Mouse (Mus musculus) adrenal gland, postnatal 14 days (tissue): ENCODE data around the gene Odc1. TPM values are rescaled to one million over a fixed set of nuclear protein-coding genes. Genes with fewer than 3 reads are reported as not detected.
"Not testable (repeated sequence)": the region's sequence is repeated elsewhere in the genome, so short reads cannot be mapped to it uniquely, and the experiment has no call there.

Experiments
- DNase-seq: peaks from one replicate; pipeline ENCODE4 v3.0.0; 2021; ENCODE audit warnings: mixed read lengths
- long read RNA-seq, 2 experiments: library from polyadenylated mRNA; stranded (forward); transcript quantifications; one replicate each; pipeline ENCODE4 v2.0.0; 2021
- total RNA-seq: library from RNA; stranded (reverse); gene quantifications from 2 replicates; pipeline ENCODE4 v1.2.3, GENCODE M21; 2021

Gene Odc1
- 246 and 273 TPM in 2 replicates for total RNA-seq
- long read RNA-seq, experiment 1, transcript Odc1-201 (12 exons, 2,208 nt), result major isoform, 141 of 198 reads
- long read RNA-seq, experiment 1, partial matches to known transcripts, result 13 of 198 reads
- long read RNA-seq, experiment 1, other reads (novel, unspliced or antisense), result 44 of 198 reads
- long read RNA-seq, experiment 2, transcript Odc1-201 (12 exons, 2,208 nt), result major isoform, 77 of 127 reads
- long read RNA-seq, experiment 2, partial matches to known transcripts, result 26 of 127 reads
- long read RNA-seq, experiment 2, other reads (novel, unspliced or antisense), result 24 of 127 reads

DNA sequence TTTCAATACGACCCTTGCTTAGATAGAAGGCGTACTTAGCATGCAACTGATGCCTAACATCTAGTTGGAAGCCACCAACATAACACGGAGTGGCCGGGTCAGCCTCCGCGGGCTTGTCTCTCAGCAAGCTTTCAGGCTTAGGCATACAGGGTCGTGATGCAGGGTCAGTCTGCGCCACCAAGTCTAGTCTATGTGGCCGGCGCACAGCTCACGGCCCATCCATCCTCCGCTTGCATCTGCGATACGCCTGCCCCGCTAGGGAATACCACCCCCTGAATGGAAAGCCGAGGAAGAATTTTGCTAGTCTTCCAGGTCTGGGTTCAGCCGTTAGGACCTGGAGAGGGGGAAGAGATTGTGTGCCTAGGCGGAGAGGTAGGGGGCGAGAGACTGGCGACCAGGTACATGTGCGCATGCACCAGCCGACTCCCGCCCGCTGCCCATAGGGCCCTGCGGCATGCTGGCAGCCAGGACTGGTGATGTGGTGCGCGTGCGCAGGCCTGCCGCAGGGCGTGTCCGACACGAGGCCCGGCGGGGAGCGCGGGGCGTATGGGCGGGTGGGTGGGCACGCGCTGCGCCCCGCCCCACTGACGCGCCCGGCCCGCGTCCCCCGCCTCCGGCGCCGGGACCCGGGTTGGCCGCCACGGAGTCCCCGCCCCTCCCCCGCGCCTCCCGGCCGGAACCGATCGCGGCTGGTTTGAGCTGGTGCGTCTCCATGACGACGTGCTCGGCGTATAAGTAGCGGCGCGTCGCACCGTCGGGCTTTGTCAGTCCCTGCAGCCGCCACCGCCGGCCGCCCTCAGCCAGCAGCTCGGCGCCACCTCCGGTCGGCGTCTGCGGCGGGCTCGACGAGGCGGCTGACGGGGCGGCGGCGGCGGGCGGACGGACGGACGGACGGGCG is at the start of gene Odc1:
TSS of gene Odc1 (plus strand) at position 586 of the 898 bp plus-strand sequence.
- DNase-seq, result peak; percentile 99

GRCm38 (mm10) chr12:17494809-17495208 is 49.8 kb upstream of the Odc1 start:
- no peak for DNase-seq

- peak; percentile 87 for DNase-seq
These were observed 48.6 kb upstream of the Odc1 start for GRCm38 (mm10) chr12:17495858-17496451.

- DNase-seq, result no peak
These were observed 38.9 kb upstream of the Odc1 start for GRCm38 (mm10) chr12:17505620-17506074.

DNA sequence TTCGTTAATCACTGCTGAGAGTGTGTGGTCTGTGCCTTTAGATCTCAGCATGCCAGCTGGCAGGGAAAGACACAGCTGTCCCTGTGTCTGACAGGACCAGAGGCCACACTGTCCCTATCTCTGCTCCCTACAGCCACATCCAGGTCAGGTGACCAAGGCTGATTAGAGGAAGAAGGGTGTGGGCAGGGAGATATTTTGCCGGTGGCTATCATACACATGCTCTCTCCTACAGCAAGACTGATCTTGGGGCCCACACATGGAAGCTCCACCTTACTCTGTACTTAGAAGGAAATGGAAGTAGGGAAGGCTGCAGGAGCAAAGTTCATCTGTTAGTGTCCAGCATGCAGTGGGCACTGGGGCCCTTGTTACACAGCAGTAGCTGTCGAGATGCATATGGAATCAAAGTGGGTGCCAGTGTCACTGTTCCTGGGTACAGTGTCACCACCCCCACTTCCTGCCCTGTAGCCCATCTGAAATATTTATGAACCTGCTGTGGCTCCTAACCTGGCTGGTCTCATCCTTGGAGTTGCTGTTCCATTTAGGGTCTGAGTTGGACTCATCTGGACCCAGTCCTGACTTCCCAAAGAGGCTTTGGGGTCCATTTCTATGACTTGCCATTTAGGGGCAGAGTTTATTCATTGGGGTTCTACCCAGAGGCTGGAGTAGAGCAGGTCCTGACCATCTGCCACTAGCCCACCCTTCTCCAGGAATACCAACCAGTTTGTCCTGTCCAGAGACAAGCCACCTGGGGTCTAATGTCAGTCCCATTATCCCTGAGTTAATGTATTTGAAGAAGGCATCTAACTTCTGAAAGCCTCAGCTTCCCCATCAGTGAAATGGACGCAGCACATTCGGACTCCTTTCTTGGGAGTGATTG is 38.2 kb upstream of the Odc1 start:
- peak; percentile 26 for DNase-seq

GRCm38 (mm10) chr12:17506994-17507542 is 37.5 kb upstream of the Odc1 start:
- DNase-seq, result peak; percentile 72

GRCm38 (mm10) chr12:17509310-17509709 is 35.3 kb upstream of the Odc1 start:
- no peak for DNase-seq

DNA sequence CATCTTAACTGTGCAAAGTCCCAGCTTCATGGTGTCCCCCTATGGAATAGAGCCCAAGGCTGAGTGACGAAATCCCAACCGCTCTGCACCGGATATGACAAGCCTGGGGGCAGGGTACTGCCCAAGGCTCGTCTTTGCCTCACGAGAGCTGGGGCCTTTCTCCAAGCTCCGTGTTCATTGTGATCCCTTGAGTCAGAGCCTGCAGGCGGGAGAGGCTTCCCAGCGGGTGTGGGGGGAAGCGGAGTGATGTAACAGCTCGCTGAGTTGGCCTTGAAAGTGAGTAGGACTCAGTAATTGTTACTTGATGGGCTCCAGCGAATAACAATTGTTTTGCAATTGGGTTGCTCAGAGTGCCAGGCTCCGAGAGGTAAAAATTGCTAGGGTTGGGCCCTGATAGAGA is 34.4 kb upstream of the Odc1 start:
- peak; percentile 92 for DNase-seq

DNA sequence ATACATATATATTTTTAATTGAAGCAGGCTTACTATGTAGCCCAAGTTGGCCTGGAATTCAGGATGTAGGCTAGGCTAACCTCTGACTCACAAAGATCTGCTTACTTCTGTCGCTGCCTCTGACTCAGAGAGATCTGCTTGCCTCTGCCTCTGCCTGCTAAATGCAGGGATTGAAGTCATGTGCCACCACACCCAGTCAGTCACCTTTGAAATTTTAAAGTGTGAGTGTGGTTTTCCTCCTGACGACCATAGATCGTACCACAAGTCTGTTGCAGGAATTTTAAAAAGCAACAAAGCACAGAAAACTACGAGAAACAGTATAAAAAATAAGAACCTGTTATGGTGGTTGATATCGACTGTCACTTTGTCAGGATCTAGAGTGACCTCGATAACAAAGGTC is 33.6 kb upstream of the Odc1 start:
- no peak for DNase-seq

DNA sequence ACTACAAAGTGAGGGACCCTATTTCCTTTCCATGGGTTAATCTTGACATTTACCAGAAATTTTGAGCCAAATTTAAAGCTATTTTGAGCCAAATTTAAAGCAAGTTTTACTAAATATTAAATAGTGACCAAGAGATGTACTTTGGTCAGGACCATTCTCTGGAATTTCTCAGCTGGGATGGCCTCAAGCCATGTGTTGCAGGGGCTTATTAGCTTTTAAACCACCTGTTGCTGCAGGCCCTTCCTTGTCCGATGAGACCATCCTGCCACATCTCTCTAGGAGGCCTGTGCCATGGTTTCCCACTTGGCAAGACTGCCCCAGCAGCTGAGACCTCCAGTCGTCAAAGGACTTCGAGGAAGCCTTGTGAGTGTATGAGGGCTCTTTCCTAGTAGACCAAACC is 15.4 kb upstream of the Odc1 start:
- DNase-seq, result no peak

GRCm38 (mm10) chr12:17529726-17530125 is 14.9 kb upstream of the Odc1 start:
- DNase-seq, result no peak

DNA sequence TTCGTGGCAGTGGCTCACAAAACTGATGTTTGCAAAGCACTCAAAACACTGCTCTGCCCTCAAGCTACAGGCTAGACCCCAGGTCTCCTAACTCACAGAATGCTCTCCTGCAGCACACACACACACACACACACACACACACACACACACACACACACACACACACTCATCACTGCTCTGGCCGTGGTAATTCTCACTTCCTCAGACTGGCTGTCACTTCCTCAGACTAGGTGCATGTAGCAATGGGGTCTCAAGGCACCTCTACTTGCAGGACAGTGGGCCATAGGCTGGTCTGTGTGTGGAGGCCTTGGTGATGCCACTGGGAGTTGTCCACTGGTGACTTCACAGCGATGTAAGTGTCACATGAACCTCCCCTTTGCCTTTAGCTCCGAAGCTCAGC is 13.8 kb upstream of the Odc1 start:
- no peak for DNase-seq

GRCm38 (mm10) chr12:17536222-17536621 is 8.4 kb upstream of the Odc1 start:
- DNase-seq, result no peak

DNA sequence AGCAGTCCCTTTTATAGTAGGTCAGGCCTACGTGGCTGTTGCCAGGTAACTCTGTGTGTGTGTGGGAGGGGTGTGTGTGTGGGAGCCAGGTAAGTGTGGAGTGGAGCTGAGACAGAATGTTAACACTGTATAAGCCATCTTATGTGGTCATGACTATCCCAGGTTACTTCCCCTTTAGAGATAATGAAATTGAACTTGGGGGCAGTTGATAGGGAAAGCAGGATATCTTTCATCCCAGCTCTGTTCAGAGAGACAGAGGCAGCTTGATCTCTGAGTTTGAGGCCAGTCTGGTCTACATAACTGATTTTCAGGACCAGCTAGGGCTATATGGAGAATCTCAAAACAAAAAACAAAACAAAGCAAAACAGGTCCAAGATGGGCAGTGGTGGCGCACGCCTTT is 7.4 kb upstream of the Odc1 start:
- DNase-seq, result no peak

GRCm38 (mm10) chr12:17538087-17538486 is 6.5 kb upstream of the Odc1 start:
- DNase-seq, result no peak

DNA sequence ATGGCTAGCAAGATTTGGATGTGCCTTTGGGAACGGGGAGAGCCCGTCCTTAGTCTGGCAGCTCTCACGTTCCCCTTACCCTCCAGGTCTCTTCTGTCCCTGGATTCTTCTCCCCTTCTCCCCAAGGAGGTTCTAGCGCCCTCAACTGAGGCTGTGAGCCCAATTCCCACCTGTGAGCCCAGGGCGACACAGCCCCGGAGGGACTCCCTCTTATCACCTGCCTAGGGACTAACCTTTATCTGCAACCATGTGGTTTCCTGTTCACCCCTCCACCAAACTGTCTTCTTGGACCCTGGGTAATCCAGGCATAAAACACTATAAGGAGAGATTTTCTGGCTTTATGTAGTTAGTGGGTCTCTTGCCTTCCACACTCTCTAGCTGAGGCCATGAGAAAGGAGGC is 5.6 kb upstream of the Odc1 start:
- DNase-seq, result no peak

DNA sequence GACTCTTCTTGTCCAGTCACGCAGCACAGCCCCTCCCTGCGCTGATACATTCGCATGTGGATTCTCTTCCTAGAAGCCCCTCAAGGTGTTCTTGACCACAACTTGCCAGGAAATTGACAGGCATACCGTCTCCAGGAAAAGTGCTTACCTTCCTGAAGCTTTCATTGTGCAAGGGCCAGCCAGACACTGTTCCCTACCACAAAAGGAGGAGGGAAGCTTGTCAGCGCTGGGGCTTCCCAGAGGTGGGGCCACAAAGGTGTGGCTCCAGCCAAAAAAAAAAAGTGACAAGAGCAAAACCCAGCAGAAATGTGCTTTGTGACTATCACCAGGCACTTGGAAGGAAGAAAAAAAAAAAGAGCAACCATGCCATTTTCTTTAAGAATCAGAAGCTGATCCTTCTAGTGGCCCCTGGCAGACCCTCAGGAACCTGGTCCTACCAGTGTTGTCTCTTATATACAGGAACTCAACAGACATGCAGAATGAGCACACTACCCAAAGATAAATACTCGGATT is 4.5 kb upstream of the Odc1 start:
- no peak for DNase-seq

GRCm38 (mm10) chr12:17545107-17545571 is 545 bp downstream of the Odc1 start:
- peak; percentile 84 for DNase-seq

DNA sequence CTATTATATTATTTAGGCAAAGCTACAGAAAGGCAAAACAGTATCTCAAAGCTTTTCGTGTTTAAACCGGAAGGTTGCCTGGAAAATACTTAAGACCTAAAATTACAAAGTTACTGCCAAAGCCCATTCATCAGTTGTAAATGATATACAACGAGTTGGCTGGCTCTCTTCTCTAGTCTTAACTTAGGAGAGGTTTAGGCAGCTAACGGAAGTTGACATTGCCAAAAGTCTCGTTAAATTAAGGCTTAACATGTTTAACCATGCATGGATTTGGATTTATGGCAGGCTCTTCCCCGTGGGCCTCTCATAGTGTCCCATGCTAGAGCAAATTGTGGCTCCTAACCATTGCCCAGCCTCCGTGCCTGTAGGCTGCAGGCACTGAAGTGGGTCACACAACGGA is 1.3 kb downstream of the Odc1 start:
- DNase-seq, result no peak

- DNase-seq, result not testable (repeated sequence)
These were observed 3.0 kb downstream of the Odc1 start for GRCm38 (mm10) chr12:17547552-17547951.

GRCm38 (mm10) chr12:17548505-17548904 is 3.9 kb downstream of the Odc1 start:
- DNase-seq, result no peak
